Mouse (Mus musculus): ENCODE results near the gene Sec24b.

- TF ChIP-seq CTCF (IDR thresholded peaks at IDR 0.05; ENCODE audit: low read depth, low read length) (no peak), GATA1 (IDR thresholded peaks at IDR 0.05; ENCODE audit: borderline replicate concordance, low read length) (no peak)
These were observed 112.1 kb downstream of the Sec24b start for GRCm38 (mm10) chr3:129949158-129949773.

Measured in G1E (cell line).